Mouse (Mus musculus) adrenal gland, adult 8-10 months (tissue): ENCODE measurements at regions not wholly inside any gene's neighbourhood (a gene's known extent, or its start where the extent isn't known, plus 50 kb on each side); places are given as distances from the start of the nearest gene placed in this dataset.

Experiments used
- DNase-seq: peaks from one replicate; pipeline ENCODE4 v3.0.0; 2022

DNA sequence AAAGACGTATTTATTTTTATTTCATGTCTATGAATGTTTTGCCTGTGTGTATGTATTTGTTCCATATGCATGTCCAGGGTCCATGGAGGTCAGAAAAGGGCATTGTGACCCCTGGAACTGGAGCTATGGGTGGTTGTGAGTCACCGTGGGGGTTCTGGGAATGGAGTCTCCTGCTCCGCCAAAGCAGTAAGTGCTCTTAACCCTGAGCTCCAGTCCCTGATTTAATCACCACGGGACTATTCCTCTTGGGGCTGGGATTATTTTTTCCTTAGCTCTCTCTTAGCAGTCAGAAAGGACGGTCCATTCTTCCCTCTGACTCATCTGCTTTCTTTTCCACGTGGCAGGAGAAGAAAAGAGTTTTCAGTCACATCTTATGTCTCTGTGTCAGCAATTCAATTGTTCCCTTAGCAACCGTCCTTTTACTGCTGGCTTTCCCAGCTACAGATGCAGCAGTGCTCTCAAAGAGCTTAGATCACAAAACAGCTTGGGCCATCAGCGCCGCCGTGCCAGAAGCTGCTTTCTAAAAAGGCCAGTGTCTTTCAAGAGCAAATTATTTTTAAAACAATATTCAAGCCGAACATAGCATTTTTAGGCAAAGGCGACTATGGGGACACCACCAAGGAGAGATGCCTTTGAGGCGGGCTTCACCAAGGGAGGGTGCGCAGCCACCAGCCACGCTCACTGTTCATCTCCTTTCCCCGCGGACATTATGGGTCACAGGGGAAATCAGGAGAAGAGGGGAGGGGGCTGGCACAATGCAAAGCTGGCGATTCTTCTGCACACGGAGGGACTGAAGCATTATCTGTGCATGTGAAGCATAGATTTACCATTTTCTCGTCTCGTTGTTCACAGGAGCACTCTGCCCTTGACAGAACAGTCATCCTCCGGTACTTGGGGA is 110.8 kb downstream of the Map3k7 start:
- no peak for DNase-seq

DNA sequence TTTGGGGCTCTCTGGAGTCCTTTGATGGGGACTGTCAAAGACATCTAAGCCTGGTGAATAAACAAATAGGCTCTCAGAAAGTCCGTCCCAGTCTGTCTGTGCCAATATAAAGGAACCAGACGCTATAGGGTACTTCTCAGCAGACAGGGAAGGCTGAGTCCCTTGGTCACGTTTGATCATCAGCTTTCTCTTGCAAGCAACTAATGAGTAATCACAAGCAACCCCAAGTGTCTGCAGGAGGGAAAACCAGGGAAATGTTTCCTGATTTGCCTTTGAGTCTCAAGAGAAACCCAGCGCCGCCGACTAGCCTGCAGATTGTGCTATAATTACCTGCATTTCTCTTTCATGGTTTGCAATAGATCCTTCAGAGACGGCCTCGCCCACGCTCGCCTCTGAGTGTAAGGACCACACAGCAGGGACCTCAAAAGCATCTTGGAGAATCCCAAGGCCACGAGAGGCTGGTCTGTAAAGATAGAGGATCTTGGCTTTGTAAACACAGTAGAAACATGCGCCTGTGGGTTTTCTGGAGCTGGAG is 112.6 kb downstream of the Map3k7 start:
- DNase-seq, result no peak

DNA sequence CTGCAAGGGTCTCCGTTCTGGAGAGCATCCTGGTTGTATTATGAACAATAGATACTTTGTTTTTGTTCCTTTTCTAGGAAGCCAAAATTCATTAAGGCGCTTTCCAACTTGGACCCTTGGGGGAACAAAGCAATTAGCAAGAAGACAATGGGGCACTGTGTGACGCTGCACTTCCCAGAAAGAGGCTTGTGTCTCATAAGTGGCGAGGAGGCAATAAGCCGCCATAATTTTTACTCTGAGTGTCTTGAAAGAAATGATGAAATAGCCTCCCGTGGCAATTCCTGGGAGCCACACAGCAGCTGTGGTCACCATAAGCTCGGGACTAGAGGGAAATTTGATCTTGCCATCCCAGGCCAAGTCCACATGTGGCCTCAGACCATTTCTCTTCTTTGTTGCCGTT is 119.6 kb downstream of the Map3k7 start:
- DNase-seq, result no peak

DNA sequence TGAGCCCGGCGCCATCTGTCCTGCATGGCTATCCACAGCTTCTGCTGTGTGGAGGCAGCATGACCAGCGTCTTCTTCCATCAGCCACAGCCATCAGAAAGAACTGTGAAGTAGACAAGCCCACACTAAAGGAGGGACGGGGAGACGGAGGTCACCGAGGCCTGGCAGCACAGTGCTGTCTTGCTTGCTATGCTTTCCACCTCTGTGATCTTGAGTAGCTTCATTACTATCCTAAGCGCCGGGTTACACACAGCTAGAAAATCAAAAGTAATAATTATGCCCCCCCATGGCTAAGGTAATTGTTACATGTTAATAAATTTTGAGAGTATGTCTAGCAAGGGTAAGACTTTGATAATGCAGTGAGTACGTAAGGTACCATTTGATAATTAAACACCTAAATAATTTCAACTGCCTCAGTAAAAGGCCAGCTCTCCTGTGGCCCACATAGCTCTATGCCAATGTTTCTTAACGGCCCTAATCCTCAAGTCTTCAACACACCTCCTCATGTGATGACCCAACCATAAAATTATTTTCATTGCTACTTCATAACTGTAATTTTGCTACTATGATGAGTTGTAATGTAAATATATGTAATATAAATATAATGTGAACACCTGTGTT is 120.5 kb downstream of the Map3k7 start:
- no peak for DNase-seq

DNA sequence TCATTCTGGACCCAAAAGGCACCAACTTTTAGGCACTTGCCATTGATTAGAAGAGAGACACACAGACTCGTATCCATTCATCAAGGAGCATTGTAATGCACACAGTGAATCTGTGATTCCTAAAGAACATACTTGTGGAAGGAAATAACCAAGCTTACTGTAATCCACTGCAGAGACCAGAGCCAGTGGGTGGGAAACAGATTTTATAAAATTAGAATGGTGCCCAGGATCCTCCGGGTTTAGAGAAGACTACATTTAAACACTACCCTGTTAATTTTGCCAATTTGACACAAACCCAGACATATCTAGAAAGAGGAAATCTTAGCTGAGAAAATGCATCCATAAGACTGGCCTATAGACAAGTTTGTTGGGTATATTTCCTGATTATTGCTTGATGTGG is 121.1 kb downstream of the Map3k7 start:
- DNase-seq, result no peak

DNA sequence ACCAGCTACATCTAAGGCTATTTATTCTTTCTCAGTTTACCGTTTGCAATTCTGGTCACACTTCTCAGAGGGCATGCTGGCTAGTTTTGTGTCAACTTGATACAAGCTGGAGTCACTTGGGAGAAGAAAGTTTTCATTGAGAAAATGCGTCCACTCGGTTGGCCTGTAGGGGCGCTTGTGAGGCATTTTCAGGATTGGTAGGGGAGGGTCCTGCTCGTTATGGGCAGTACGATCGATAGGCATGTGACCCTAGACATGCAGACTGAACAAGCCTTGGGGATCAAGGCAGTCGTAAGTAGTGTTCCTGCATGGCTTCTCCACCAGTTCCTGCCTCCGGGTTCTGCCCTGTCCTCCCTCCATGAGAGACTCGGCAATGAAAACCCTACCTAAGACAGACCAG is 127.2 kb downstream of the Map3k7 start:
- DNase-seq, result no peak

DNA sequence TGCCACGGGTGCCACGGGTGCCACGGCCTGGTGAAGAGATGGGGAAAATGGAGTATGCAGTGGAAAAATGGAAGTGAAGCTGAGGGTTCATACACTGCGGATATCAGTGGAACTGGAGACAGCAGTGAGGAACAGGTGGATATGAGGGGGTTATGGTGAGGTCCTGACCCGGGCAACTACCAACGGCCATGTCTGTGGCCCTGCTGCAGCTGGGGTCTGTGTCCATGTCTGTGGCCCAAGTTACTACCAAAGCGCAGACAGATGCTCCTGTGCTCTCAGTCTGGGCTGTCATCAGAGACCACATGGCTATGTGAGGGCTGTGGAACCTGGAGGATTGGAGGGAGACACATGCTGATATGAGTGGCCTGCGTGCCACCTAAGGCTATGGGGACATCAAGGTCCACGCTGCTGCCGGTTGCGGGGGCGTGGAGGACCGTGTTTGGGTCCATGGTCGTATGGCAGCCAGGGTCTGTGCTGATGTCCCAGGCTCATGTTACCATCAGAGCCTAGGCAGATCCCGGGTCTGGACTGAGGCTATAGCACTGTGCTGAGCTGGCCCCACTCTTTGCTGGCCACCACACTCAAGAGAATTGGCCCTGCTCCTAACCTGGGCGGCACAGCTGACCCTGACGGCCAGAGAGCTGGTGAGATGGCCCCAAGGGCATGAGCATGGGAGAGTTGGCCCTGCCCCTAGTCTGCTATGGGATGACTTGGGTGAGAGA is 128.6 kb downstream of the Map3k7 start:
- DNase-seq, result no peak

DNA sequence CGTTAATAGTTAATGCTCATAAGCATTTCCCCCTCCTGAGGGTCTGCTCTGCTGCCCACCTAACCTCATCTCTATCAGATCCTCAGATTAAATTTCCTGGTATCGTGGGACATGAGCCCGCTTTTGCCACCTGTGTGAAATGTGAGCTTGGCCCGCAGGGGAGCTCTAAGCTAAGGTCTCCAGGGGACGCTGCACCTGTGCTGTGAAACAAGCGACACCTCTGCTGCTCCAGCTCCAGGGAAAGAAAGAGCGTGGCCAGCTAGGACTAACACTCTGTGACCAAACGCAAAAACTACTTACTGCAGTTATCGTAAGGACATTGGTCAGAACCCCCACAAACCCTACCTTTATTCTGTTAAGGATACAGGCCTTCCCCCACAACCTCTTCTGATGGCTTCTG is 134.3 kb downstream of the Map3k7 start:
- no peak for DNase-seq

DNA sequence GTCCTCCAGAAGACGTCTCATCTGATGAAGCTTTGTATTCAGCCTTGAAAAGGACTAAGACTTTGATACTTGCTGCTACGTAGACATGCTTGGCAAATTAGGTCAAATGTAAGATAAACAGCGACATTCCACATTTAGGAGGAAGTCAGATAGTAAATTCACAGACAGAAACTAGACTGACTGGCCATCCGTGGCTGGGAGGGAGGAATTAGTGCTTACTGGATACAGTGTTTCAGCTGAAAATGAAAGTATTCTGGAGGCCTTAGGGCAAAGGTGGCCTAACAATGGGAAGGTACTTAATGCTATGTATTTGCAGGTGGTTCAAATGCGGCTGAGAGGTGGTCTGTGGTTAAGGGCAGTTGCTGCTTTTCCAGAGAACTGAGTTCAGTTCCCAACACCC is 137.1 kb downstream of the Map3k7 start:
- no peak for DNase-seq

DNA sequence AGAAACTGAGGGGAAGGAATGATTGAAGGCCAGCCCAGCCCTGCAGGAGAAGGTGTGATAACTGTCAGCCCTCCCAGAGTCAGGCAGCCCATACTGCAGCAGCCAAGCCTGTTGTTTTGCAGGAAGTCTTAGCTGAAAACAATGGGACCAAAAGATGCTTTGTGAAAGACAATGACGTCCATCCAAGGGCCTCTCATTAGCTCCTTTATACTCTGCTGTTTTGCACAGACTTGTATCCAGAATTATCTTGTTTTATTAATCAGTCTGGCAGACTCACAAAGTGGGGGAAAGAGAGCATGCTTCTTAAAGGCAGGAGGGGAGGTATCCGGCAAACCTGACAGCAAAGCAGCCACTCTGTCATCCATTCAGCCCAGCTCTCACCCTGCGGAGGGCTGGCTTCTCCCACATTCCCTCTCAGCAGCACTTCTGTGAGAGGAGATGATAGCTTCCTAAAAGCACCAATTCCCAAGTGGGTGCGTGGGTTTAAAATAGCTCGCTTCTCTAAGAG is 131.9 kb upstream of the Bach2 start:
- no peak for DNase-seq

DNA sequence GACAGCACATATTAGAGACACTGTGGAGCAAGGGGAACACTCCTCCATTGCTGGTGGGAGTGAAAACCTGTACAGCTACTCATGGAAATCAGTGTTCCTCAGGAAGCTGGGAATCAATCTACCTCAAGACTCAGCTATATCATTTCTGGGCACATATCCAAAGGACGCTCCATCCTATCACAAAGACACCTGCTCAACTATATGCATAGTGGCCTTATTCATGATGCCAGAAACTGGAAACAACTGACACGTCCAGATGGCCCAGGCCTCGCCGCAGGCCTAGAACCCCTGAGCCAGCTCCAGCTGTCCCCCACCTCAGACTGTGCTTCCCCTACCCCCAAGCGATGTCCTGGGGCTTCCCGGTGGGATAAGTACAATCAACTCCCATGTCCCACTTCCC is 116.3 kb upstream of the Bach2 start:
- no peak for DNase-seq

DNA sequence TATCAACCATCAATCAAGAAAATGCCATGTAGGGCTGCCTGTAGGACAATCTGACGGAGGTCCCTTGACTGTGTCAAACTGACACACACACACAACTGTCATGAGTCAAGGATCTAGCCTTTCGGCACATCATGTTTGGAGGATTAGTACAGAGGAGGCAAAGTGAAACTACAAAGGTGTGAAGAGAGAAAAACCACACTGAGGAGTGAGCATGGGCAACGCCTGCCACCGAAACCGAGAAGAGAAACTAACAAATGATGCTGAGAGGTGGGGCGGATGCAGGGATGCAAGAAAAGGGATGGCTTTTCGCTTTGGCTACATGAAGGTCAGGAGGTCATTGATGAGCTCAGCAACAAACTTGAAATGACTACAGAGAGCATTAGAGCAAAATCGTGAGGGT is 111.8 kb upstream of the Bach2 start:
- DNase-seq, result no peak

DNA sequence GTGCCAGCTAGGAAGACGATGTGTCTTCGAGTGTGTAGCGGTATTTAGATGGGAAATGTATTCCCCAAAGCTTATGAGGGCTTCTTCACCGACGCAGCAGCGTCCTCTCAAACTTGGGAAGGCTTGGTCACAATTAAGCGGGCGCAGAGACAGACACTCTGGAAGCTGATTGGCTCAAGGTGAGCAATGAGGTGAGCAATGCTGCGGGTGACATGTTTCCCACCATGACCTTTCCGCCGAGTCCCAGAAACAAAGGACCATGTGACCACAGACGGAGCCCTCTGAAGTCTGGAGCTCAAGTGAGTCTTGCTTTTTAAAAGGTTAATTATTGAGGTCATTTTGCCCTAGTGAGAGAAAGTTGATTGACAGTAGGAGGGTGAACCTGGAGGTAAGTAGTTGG is 108.0 kb upstream of the Bach2 start:
- no peak for DNase-seq

DNA sequence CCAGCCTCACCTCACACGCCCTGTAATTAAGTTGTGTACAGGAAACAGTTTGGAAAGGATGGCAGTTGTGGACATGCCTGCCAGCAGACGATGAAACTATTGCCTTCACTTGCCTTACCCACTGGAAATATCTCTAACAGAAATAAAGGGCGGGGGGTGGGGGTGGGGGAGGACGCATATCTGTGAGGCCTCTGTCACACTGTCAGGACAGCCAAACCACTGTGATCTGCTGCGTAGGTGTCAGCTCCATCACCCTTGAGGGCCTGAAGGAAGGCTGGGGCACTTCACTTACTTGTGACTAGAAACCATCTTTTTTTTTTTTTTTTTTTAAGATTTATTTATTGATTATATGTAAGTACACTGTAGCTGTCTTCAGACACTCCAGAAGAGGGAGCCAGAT is 106.8 kb upstream of the Bach2 start:
- no peak for DNase-seq

DNA sequence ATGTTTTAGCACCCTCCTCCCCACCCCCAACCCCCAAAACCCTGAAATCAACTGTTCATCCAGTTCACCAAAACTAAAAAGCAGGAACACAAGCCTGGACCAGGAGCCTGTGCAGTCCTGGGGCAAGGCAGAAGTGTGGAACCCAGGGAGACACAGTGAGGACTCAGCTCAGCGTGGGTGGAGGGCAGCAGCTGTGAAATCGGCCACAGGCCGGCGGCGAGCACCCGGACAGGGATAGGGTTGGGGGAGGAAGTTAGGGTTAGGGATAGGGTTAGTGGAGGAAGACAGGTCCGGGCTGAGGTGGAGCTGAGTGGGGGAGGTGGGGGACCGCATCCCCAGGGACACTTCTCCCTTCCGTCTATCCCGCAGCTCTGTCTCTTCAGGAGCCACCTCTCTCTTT is 102.5 kb upstream of the Bach2 start:
- DNase-seq, result no peak

DNA sequence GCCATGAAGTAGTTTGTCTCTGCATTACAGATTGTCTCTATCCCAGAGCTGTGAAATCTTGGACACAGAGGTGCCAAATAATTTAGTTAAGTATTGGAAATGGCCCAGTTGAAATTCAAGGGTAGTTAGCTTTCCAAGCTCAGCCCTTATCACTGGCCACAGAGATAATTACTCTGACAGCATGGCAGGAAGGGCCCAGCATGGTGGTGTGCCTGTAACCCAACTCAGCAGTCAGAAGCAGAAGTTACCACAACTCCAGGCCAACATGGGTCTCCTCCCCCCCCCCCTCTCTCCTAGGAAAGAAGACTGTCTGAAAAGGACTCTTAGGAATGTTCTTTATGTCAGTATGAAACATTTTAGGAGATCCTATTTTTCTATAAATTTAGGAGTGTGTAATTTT is 101.4 kb upstream of the Bach2 start:
- DNase-seq, result no peak

DNA sequence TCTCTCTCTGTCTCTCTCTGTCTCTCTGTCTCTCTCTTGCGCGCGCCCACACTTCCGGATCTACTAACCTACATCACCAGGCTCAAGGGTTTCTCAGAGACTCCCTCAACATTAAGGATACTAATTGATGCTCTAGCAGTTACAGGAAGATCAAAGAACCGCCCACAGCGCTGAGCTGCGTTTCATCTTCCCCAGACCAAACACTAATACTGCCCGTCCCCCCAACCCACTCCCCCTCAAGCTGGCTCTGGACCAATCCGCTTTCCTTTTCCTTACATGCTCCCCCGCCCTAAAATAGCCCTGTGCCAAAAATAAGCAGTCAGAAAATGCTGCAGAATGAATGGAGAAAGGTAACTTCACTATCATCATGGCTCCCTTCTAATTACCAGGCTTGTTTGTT is 100.6 kb upstream of the Bach2 start:
- no peak for DNase-seq

DNA sequence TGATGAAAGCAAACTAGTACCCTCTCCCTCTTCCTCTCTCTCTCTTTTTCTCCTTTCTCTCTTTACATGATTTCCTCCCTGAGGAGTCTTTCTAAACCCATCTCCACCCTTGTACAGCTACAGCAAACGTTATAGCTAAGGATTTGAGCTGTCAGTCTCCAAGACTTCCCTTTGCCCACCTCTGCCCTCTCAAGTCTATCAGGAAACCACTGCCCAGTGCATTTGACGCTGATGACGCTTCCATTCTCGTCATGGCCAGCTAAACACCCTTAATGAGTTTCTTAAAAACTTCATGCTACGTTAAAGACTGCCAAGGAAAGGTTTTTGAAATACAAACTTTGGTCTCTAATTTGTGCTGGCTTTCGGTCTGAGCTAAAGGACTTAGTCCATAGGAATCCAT is 99.0 kb upstream of the Bach2 start:
- DNase-seq, result no peak

DNA sequence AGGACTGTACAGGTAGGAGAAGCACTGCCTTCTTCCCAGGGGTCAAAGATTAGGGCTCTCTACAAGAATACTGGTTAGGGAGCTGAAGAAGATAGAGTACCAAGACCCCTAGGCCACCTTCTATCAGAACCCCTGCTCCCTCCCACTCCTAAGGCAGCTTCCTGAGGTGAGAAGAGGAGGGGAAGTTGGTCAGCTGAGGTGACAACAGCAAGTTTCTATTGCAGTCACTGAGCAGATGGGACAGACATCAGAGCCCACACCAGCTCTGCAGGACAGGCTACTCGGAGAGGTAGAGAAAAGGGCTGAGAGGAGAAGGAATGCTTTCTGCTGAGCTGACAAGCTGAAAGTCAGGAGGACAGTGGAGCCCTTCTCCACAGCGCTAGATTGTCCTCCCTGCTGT is 98.5 kb upstream of the Bach2 start:
- DNase-seq, result no peak

DNA sequence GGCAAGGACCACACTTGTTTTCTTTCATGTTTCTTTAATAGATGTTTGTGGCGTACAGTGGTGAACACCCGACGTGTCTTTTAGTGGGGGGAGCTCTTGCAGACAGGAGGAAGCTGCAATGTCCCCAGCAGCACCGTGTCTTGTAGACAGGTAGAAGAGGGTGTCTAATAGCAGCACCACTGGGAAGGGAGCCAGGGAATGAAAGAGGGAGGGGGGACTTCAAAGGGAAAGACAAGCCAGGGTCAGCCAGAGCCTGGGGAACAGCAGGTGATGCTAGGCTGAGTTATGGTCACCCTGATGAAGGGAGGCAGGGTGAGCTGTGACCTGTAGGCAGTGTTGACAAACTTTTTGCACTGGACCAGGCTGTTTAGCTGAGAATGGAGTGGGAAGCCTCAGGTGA is 96.4 kb upstream of the Bach2 start:
- DNase-seq, result no peak

DNA sequence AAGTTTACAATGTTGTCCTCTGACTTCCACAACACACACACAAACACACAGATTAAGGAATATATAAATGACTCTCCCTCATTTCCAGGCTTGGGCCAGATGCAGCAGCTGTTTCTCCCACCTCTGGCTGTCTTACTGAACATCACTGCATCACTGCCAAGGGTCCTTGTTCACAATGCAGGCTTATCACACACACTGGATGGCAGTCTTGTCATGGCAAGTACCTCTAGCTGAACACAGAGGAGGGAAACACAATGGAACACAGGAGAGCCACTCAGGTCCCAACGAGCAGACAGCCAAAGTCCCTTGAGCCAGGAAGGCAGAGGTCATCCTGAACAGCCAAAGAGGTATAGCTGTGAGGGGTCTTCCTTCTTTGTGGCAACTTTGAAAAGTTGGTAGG is 91.5 kb upstream of the Bach2 start:
- DNase-seq, result no peak

DNA sequence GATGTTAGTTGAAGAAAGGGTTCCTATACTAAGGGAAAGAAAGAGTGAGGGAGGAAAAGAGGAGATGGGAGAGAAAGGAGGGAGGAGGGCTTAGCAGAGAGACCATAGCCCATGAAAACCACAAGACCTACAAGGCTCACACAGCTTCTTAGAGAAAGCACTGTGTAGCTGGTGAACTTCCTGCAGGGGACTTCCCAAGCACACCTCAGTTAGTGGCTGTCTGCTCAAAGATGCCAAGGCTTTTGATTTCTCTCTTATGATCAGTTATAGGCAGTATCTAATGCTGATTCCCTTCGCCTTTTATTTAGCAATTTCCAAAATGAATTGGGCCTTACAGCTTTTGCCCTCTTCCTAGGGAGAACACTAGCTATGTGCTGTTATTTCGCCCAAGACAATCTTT is 90.0 kb upstream of the Bach2 start:
- DNase-seq, result no peak

DNA sequence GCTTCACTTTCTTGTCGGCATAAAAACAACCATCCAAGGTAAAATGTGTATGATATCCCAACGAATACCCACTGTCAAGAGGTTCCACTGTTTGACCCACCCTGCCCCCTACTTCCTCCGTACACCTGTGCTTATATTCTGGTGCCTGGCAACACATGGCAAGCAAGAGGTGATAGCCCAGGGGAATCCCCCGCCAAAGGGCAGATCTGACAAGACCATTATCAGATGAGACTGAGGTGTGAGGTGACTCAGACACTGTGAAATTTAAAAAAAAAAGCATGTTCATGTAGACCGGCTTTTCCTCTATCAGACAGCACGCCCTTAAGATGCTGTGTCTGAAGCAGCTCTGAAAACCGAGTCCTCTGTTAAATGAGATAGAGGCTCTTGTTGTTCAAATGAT is 89.4 kb upstream of the Bach2 start:
- no peak for DNase-seq
